Mouse (Mus musculus) induced T-regulatory cell, adult 2 months (primary cell): ENCODE results near the gene 9430097D07Rik.

Experiments
- DNase-seq: peaks from one replicate; pipeline ENCODE4 v3.0.0-alpha.2; 2012; ENCODE audit warnings: low read depth

9430097D07Rik gene

GRCm38 (mm10) chr2:32575586-32576160 lies at the start of gene 9430097D07Rik:
9430097D07Rik (minus strand) TSS chr2:32575684.
- peak; percentile 89 for DNase-seq

GRCm38 (mm10) chr2:32624111-32624748 lies 48.7 kb upstream of the 9430097D07Rik start:
- no peak for DNase-seq

- DNase-seq, result no peak
These were observed 46.0 kb upstream of the 9430097D07Rik start, which contains the start of gene Ak1 for GRCm38 (mm10) chr2:32621517-32621859. Ak1 (plus strand) TSS chr2:32621758.

GRCm38 (mm10) chr2:32620682-32621516 lies 45.4 kb upstream of the 9430097D07Rik start:
- DNase-seq, result no peak

DNA sequence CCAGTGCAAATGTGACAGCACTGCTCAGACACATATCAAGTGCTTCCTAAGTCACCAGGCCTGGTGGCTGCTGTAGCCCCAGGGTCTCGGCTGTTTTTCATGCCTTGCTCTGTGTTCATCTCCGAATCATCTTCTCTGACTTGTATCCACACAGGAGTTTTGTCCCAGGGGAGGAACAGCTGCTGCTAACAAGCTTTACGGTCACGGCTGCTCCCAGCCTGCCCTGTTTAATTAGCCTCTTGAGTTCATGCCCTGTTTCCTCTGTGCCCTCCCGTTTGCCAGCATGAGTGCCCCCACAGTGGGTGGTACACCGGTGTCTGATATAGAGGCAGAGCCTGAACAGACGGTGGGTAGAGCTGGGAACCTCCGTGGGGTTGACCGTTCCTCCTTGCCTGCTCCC lies 42.6 kb upstream of the 9430097D07Rik start:
- no peak for DNase-seq

DNA sequence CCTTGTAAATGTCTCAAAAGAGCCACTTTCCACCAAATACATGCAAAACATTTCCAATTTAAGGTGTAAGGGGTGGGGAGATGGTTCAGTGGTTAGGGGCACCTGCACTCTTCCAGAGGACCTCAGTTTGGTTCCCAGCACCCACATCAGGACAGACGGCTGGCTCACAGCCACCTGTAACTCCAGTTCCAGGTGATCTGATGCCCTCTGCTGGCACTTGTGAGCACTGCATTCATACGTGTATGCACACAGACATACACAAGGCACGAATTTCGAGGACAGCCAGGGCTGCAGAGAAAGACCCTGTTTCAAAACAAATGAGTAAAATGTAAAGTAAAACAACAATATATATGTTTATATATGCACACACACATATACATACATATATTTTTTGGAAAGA lies 42.1 kb upstream of the 9430097D07Rik start:
- DNase-seq, result peak; percentile 45

GRCm38 (mm10) chr2:32617109-32617508 lies 41.6 kb upstream of the 9430097D07Rik start:
- no peak for DNase-seq

GRCm38 (mm10) chr2:32612274-32612673 lies 36.8 kb upstream of the 9430097D07Rik start:
- no peak for DNase-seq

GRCm38 (mm10) chr2:32610610-32611229 lies 35.2 kb upstream of the 9430097D07Rik start:
- peak; percentile 54 for DNase-seq

DNA sequence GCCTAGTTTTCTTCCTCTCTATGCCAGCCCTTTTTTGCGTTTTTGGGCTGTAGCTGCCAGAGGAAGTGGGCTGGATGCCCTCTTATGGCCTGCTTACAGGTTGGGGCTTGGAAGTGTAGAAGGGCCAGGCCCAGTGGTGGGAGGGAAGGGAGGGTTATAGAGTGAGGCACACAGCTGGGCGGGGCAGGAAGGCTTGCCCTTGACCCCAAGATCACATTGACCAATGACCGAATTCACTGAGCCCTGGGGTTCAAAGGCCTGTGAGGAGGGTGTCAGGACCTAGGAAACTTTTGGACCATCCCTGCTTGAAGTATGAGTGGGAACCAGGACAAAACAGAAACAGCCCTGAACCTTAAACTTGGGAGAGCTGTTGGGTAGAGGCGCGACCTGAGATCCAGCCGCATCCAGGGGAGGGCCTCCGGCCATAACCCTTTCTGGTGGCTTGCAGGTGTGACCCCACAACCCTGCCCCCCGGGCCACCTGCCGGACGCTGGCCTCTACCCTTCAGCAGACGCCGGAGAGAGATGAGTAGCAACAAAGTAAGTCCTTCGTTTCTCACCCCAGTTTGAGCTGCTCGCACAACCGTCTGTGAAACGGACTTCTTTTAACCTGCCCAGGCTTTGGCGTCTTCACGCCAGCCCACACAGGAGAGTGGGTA lies 33.4 kb upstream of the 9430097D07Rik start:
- no peak for DNase-seq

GRCm38 (mm10) chr2:32608141-32608777 lies 32.8 kb upstream of the 9430097D07Rik start:
- DNase-seq, result peak; percentile 71

GRCm38 (mm10) chr2:32607262-32607947 lies 31.9 kb upstream of the 9430097D07Rik start:
- peak; percentile 80 for DNase-seq

GRCm38 (mm10) chr2:32606161-32607142 lies 31.0 kb upstream of the 9430097D07Rik start:
- peak; percentile 86 for DNase-seq

DNA sequence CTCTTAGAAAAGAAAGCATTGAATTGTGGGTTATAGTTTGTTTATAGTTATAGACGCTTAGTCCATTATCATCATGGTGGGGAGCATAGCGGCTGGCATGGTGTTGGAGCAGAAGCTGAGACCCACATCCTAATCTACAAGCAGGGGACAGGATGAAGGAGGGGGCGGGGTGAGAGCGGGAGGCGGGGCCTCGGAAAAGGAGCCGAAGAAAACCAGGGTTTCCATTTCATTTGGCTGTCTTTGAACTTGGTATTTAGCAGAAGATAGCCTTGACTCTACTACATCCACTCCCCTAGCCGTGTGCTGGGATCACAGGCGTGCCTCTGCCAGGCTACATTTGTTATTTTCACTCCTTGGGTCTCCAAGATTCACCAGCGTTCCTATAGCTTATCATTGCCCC lies 29.1 kb upstream of the 9430097D07Rik start:
- no peak for DNase-seq

DNA sequence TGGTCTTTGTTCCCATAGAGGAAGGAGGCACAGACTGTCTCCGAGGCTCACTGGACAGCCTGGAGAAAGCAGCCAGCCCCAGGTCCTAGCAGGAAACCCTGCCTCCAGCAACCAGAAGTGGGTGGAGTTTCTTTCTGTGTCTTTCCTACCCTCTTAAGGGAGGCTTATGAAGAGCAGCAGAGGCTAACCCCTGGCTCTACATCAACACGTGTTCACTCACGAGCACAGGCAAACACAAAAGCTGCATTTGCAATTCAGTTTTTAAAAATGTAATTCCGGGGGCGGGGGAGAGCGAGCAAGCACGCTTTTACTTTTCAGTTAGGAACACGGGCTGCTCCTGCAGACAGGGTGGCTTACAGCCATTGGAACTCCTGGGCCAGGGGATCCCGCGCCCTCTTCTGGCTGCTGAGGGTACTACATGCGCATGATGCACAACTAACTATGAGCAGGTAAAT lies 27.1 kb upstream of the 9430097D07Rik start:
- DNase-seq, result peak; percentile 91

DNA sequence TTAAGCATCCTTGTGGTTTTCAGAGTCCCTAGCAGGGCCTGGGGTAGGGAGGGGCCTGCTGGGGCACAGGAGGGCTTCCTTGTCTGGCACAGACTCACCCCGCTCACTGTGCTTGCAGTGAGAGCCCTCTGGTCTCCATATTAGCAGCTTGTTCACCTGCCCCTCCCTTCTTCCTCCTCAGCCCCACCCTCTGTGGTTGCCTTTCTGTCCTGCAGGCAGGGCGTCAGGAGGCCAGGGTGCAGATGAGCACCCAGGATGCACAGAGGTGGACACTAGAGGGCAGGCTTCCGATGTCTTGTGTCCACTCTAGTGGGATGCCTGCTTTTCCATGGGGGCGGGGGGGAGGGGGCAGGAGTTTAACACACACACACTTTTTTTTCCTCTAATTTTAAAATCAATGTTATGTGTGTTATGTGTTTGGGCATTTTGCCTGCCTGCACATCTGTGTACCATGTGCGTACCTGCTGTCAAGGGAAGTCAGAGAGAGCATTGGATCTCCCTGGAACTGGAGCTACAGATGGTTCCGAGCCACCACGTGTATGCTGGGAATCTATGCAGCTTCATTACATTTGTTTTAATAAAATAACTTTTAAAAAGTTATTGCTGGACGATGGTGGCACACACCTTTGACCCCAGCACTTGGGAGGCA lies 26.1 kb upstream of the 9430097D07Rik start:
- DNase-seq, result peak; percentile 81

DNA sequence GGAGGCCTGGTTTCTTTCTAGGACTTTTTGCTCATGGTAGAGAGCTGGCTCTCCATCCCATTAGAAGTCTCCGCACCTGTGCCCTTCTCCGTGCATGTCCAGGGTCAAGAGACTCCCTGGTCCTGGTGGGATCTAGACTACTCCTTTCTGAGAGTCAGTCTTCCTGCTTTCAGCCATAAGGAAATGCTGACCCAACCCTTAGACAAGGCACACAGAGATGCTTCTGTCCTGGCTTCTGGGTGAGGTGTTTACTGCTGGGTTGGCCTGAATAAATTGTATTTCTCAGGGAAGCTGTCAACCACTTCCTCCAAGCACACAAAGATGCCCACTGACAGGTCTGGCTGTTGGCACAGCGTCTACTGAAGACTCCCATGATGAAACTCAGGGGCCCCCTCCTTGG lies 23.9 kb upstream of the 9430097D07Rik start, which contains the start of gene St6galnac6:
Gene St6galnac6, plus strand, starts transcription at position 301 of the 400 bp plus-strand sequence.
- DNase-seq, result no peak

DNA sequence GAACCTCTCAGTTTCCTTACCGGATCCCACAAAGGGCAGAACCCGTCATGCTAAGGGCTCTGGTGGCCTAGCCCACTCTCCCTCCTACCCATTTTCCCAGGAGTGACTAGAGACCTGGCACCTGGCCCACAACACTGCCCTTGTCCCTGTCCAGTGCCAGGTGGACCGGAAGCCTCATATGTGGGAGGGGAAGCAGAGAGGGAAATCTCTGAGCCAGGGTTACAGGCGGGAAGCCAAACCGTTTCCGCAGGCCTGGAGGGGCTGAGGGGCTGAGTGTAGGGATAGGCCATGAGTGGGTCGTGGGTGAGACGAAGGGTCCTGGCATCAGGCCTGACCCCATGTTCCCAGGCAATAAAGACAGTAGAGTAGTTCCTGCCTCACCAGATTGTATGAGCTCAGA lies 23.0 kb upstream of the 9430097D07Rik start:
- DNase-seq, result no peak

- DNase-seq, result no peak
These were observed 22.2 kb upstream of the 9430097D07Rik start for GRCm38 (mm10) chr2:32597699-32598098.
